Mouse (Mus musculus) left cerebral cortex, postnatal 10 days (tissue): ENCODE results near the gene Emc10. TPM values are rescaled to one million over a fixed set of nuclear protein-coding genes. Genes with fewer than 3 reads are reported as not detected.

Experiments used
- DNase-seq, 2 experiments: peaks; one replicate each; pipeline ENCODE4 v3.0.0; 2021 to 2022; ENCODE audit warnings: low spot score in 2 of 2, mixed read lengths in 1 of 2; ENCODE audit errors: extremely low spot score in 1 of 2
- intact Hi-C: fragments of 180-260 bp; cut with DNase I; formaldehyde crosslinking; loops from one replicate; pipeline ENCODE4 v1.15.1; 2025
- total RNA-seq, 2 experiments: library from RNA; stranded (reverse); gene quantifications; 2 replicates each; pipeline ENCODE4 v1.2.3; 2021

Gene Emc10
- total RNA-seq = 100 to 1,000 TPM; 143 to 144 TPM

DNA sequence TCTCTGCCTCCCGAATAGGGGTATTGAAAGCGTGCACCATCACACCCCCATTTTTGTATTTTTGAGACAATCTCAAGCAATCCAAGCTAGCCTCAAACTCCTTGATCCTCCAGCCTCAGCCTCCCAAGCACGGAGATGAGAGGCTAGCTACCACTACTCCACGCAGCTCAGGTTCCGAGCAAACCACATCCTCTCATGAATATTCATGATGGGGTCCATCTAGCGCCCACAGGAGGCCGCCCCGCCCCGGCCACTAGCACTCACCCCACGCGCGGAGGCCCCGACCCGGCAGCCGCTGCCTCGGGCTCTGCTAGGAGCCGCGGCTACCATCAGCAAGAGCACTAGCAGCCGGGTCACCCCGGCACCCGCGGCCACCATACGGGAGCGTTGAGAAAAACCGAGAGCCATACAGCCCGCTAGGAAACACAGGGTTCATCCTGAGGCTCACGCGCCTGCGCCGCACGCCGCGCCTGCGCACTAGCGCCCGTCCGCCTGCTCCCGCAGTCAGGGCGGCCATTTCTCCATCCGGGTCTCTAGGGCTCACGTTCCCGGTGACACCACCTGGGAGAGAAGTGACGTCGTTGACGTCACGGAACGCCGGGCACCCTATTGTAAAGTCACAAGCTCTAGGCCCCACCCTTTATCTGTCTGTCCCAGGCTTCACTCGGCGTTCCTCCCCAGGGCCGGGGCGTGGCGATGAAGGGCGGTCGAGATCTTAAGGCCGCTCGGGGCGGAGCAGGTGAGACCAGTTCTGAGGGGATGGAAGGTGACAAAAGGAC lies at the start of gene Emc10, which contains the start of gene Fam71e1:
Gene Emc10 (minus strand): TSS at position 538 of the 779 bp plus-strand sequence.
Gene Fam71e1 (plus strand): TSS at position 590 of the 779 bp plus-strand sequence.
- DNase-seq = peak; percentile 98
- intact Hi-C loops = loop anchor here (5.0 kb wide), 1 partner anchor 56 kb away; the partner anchor contains the start of gene Nr1h2

DNA sequence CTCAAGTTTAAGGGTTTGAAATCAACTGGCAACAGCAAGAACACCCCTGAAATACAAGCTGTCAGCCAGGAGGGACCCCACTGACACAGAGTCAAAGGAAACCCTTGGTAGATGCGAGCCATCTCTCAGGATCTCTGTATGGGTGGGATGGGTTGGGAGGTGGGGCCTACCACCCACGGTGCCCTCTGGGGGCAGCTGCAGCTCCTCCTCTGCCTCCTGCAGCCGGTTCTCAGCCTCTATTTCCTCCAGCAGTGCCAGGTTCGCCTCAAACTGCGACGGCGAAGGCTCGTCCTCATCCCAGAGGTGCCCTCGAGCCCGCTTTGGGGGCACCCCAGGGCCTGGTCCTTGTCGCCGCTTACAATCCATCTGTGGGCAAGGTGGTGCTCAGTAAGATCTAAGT lies 46.7 kb upstream of the Emc10 start:
- DNase-seq = no peak
- intact Hi-C loops = no loop called here

DNA sequence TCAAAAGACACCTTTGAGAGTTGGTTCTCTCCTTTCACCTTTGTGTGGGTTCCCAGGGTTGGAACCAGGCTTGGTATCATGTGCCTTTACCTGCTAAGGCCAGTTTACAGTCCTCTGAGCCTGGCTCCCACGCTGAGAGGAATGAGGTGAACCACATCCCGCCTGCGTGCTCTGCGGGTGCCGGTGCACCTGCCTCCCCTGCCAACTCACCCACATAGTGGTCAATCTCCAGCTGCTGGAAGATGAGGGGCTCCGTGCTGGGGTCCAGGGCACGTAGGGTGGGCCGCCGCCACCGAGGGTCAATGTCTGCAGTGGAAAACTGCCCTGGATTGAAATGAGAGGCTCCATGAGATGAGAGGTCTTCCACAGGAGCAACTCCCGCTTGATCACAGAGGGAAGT lies 46.2 kb upstream of the Emc10 start:
- intact Hi-C loops = no loop called here

DNA sequence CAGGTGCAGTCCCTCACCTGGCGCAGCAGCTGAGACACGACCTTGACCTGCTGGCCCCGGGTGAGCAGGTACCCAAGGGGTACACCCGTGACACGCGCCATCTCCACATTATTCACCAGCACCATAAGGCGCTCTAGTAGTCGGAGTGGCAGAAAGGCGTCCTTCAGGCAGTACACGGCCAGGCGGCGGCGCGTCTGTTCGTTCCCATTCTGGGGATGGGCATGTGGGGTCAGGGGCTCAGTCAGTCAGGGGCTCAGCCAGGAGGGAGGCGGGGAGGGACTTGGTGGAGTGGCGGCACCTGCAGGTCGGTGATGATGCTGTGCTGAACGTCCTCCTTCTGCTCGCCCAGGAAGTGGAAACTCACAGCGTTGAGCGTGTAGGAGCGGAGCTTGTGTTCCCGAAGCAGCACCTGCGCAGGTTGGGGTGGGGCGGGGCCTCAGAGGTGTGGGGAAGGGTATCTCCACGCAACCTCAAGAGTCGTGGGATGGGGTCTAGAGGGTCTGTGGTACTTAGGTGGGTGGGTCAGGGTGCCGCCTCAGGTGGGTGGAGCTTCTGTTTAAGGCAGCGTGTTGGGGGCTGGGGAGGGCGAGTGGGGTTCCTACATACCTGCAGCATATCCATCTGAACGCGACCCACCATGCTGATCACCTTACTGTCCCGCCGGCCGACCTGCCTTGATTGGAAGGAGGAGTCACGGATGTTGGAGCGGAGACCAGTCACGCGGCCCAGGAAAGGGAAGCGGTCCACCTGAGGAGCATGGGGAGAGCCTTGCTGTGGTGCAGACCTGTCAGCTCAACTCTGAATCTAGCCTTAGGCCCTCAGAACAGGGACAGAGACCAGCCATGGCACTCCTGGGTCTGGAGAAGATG lies 42.7 kb upstream of the Emc10 start:
- intact Hi-C loops = no loop called here
- DNase-seq = no peak

More for the DNA sequence above, 46.2 kb upstream of the Emc10 start:
- DNase-seq = no peak

DNA sequence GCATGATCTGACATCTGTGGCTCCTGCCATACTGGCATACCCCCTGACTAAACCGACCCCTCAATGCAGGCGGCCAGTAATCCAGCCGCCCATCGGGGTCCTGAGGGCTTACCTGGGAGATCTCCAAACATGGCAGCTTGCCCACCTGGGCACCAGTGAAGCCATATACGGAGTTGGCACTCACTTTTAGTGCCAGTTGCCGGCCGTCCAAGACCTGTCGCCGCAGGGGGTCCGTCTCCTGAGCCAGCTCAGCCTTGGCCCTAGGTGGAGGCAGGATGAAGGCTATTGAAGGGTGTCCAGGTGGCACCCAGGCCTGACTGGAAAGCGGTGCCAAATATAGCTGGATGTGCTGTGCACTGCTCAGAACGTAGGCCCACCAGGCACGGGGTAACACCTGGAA lies 41.2 kb upstream of the Emc10 start:
- intact Hi-C loops = no loop called here
- no peak for DNase-seq

DNA sequence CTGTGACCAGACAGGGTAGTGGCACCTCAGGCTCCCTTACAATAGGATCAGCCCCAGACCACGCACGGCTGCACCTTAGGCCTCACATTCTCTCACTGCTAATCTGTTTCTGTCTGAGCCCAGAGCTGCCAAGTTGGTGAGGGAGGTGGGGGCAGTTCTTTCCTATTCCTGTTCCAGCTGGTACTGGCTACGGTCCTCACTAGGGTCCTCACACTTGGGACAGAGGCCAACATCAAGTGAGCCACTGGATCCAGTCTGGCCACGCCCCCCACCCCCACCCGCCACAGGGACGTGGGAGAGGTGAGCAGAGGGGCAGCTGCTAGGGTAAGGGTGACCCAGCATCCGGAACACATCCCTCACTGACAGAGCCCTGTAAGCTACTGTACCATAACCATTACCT lies 40.7 kb upstream of the Emc10 start:
- intact Hi-C loops = no loop called here
- no peak for DNase-seq

DNA sequence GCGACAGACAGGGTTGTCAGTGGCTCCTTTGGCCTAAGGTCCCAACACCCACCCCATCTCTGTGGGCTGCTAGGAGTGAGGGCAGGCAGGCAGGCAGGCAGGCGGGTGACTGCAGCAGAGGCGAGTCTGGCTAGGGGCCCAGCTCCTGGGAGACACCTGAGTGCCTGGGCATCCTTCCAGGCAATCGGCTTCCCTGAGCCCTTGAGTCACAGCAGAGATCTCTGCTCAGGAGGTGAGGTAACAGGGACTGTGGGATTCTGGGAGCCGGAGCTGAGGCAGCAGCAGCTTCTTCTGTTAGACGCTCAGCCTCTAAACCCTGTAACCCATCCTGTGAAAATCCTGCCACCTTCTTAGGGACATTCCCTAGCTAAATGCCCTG lies 40.2 kb upstream of the Emc10 start:
- intact Hi-C loops = no loop called here
- no peak for DNase-seq

DNA sequence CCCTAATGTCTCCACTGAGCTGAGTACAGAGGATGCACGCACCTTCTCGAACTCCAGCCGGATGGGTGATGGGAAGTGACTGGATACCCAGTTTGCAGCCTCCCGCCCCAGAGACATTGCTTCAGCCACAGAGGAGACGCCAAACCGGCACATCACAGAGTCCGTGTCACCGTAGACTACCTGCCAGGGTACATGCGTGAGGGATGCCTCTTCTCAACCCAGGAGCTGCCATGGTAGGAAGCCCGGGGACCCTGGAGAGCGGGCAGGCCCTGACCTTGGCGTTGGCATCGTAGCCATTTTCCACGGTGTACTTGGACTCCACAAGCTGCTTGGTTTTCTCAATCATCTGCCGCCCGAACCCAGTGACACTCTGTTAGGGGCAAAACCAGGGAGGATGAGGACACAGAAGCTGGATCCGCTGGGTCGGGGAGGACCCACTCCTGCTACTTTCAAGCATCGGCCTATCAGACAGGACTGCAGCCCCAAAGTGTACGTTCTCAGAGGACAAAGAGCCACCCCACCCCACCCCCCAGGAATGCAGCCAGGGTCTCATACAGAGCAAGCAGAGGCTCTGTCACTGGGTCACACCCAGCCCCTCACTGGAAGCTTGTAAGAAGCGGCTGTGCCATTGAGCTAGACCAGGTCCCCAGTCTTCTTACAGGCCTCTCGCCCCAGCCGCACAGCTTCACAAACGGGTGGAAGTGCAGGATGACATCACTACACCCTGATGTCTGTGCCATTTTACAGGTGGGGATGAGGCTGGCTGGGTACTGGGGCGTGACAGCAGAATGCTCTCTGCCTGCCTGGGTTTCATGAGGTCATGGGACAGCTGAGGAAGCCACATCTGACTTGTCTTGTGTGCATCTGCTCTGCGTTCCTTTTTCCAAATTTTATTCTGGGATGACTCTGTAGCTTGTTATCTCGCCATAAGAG lies 39.6 kb upstream of the Emc10 start:
- DNase-seq = no peak
- intact Hi-C loops = no loop called here

DNA sequence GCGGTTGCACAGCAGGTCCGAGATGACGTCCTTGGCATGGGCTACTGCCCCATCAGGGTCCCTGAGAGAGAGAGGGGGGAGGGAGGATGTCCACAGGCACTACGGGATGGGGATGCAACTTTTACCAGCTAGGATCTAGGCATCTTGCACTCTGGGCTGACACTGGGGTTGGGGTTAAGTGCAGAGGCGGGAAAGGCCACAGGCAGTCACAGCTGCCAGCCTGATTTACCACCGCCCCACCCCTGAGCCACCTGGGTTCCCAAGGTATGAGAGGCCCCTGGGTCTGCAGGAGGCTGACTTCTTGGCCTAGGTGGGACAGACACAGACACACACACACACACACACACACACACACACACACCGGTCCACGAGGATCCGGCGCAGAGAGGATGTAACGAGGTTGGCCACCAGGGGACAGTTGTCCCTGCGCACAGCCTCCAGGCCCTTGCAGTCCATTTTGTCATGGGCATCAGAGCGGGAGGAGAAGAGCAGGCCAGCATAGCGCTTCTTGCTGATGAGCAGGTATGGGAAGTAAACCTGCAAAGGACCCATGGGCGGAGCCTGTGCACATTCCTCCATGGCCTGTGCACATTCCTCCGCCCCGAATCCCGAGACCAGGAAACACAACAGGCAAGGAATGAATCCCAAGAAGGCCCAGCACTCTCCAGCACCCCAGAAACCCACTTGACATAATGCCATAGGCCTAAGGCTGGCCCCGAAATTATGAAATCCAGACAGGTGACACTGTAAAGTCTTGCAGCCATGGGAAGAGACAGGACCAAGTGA lies 38.5 kb upstream of the Emc10 start:
- intact Hi-C loops = no loop called here
- no peak for DNase-seq

DNA sequence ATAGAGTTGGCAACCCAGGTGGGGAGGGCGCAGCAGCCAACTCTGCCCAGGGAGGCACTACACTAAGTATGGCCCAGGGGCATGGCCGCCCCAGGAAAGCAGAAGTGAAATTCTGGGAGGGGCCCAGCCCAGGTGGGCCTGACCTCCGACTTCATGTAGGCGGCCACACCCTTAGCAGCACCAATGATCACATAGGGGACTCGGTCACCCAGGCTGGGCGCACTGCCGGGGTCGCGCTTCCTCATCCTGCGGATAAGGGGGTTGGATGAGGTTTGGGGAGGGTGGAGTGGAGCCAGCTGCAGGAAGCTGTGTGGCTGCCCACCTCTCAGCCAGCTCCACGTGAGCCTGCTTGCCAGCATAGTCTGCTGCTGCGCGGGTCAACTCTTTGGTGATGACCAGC lies 37.9 kb upstream of the Emc10 start:
- intact Hi-C loops = no loop called here
- no peak for DNase-seq

DNA sequence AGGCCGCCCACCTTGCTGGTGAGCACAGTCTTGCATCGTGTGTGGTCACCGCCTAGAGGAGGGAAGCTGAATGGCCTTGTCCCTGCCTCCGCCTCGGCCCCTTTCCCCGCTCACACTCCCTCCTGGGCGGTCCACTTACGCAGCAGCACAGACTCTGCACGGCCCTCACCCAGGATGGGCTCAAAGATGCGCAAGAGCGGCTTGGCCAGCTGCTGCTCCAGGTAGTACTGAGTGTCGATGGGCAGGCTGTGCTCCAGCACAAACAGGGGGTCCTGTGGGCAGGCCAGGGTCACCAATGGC lies 37.4 kb upstream of the Emc10 start:
- intact Hi-C loops = no loop called here
- no peak for DNase-seq

DNA sequence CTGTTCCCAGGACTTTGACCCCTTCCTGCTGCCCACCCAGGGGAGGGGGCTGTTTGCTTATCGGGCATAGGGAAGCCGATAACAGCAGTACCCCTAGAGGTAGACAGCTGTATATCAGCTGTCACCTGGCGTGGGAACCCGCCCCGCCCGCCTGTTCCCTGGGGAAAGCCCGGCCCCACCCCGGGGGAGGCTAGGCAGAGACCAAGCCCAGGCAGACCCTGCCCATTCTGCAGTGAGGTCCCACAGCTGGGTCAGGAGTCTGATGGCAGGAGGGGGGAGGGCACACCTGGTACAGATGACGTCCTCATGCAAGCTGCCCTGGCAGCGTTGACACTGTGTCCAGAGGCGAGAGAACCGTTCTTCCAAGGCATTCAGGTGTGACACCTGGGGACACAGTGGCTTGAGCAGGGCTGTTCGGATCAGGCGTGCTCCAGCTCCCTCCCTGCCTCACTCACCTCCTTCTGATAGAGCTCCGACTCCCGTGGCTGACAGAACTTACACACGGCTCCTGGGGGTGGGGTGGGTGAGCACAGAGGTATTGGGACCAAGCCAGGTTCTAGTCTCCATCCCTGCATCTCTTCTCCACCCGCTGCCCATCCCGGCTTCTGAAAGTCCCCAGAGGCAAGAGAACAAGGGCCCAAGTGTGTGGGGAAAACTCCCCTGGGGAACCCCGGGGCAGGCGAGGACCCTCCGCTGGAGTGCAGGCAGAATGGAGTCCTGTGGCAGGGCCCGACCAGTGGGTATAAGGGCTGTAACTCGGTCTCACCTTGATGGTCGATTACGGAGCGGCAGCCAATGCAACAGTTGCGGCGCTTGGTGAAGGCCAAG lies 36.8 kb upstream of the Emc10 start:
- intact Hi-C loops = no loop called here
- DNase-seq = no peak

DNA sequence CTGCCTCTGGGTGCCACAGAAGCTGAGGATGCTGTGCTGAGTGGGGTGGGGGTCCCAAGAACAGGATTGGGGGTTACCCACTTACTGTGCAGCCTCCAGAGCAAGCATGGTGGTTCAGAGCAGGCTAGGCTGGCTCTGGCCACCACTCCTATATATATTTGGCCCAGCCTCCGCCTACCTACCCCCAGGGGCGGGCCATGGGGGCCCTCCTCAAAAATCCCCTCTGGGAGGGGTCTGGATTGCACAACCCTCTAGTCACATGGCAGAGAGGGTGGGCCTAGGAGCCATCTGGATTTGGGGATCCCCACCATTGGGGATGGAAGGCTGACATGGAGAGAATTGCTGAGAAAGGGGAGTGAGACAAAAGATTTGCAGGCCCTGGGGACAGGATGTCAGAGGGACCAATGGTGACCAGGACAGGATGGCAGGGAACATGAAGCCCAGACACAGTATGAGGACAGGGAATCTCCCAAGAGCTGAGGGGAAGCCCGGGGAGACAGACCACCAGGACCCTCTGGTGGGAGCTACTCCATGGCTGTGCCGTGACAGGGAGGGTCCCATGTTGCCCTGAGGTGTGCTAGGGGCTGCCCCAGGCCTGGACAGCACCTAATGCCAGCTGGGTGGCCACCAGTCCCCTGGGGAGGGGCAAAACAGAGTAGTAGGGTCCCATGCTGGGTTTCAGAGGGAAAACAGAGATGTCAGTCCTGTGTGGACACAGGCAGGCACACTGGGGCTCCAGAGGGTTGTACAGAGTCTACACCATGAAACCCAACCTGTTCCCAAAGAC lies 35.8 kb upstream of the Emc10 start, which contains the start of gene Spib:
Gene Spib (minus strand): TSS at position 126 of the 787 bp plus-strand sequence.
- intact Hi-C loops = no loop called here
- no peak for DNase-seq

DNA sequence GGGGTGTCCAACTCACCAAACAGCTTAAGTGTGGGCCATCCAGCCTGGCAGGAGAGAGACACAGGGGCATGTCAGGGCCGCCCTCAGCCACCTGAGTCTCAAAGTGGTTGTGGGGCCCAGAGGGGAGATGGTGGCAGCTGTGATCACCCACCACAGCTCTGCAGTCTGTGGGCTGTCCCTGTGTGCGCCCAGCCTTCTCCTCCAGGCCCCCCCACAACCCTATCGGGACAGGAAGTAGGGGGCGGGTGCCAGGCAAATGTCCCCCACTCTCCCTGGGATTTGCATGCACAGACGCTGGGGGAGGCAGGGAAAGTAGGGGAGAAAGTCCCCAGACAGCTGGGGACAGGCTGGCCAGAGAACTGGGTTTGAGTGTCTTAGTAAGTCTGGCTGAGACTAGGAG lies 34.9 kb upstream of the Emc10 start:
- DNase-seq = peak in 1 of 2 experiments; percentile 20
- intact Hi-C loops = no loop called here

DNA sequence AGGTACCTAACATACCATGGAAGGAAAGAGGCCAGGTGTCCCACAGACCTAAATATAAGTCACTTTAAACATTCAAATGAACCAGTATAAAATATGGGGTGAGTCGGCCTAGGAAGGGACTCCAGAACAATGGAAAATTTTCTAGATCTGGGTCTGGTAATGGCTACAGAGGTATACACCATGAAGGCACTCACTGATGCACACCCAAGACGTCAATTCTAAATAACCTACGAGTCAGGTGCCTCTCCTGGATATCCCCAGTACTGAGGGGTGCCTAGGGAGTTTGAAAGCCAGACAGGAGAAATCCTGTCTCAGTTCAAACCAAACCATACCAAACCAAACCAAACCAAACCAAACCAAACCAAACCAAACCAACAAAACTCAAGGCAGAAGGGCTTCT lies 34.2 kb upstream of the Emc10 start:
- intact Hi-C loops = no loop called here
- DNase-seq = no peak

DNA sequence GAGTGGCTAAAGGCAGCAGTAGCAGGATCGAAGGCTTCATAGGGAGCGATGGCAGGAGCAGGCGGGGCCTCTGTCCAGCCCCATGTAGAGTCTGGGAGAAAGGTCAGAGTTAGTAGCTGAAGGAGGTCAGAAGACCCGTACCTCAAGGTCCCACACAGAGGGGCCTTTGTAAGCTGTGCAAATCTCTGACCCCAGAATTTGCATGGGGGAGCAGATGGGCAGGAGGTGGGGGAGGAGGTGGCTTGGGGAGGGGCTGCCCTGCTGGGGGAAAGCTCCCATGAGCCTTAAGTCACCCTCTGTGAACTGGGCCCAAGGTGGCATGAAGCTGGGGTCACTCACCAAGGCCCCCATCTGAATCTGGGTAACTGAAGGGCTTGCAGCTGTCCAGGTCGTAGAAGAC lies 33.2 kb upstream of the Emc10 start:
- DNase-seq = peak in 1 of 2 experiments; percentile 13
- intact Hi-C loops = loop anchor here (10.0 kb wide), 1 partner anchor 115 kb away; no protein-coding TSS in a partner anchor
